Mouse (Mus musculus) thymus, adult 2 months (tissue): ENCODE results near the gene Glg1. TPM values are rescaled to one million over a fixed set of nuclear protein-coding genes. Genes with fewer than 3 reads are reported as not detected.

Source experiments
- DNase-seq: peaks from one replicate; pipeline ENCODE4 v3.0.0; 2021
- H3K27ac ChIP-seq: fragments of 200-500 bp; 2 replicates; pipeline ENCODE4 v1.5.1; 2012; ENCODE audit warnings: low read length, control low read depth; ENCODE audit not compliant: control insufficient read depth, insufficient read depth
- H3K27me3 ChIP-seq: fragments of 200-500 bp; 2 replicates; pipeline ENCODE4 v1.6.1; 2012; ENCODE audit warnings: mild to moderate bottlenecking, low read length, moderate library complexity, mixed read lengths; ENCODE audit not compliant: control insufficient read depth, insufficient read depth
- H3K36me3 ChIP-seq: fragments of 200-500 bp; 2 replicates; pipeline ENCODE4 v1.6.1; 2012; ENCODE audit warnings: mild to moderate bottlenecking, low read length, moderate library complexity; ENCODE audit not compliant: control insufficient read depth, insufficient read depth
- H3K4me1 ChIP-seq: fragments of 200-500 bp; replicated peaks from 2 replicates; pipeline ENCODE4 v1.6.1; 2012; ENCODE audit warnings: low read length; ENCODE audit not compliant: control insufficient read depth, insufficient read depth
- H3K4me3 ChIP-seq: fragments of 200-500 bp; 2 replicates; pipeline ENCODE4 v1.5.1; 2012; ENCODE audit warnings: mild to moderate bottlenecking, low read length, control low read depth, moderate library complexity; ENCODE audit not compliant: control insufficient read depth, insufficient read depth
- CTCF ChIP-seq: fragments of 200-500 bp; IDR thresholded peaks from 2 replicates; pipeline ENCODE4 v1.5.1; 2012; ENCODE audit warnings: mild to moderate bottlenecking, control low read depth, low read length, moderate library complexity, borderline replicate concordance; ENCODE audit not compliant: control insufficient read depth, poor library complexity, insufficient read depth; ENCODE audit errors: extremely low read depth
- POLR2A ChIP-seq: fragments of 200-500 bp; IDR thresholded peaks from 2 replicates; pipeline ENCODE4 v1.6.1; 2012; ENCODE audit warnings: mild to moderate bottlenecking, low read length, control low read depth, moderate library complexity; ENCODE audit not compliant: control insufficient read depth, poor library complexity, insufficient read depth; ENCODE audit errors: extremely low read depth
- WGBS: fragments of 180-500 bp; shearing (Covaris S2); methylation state at CpG from one replicate; pipeline ENCODE4 v1.1.7; 2018; 5-methylcytosine and 5-hydroxymethylcytosine counted together
- polyA plus RNA-seq: library from polyadenylated mRNA; depleted of rRNA; stranded (reverse); fragments of >200 nt; gene quantifications from 2 replicates; pipeline ENCODE4 v1.2.3, GENCODE M21; 2012

Glg1 gene
- polyA plus RNA-seq, 1 experiment, result 45.3 TPM

- WGBS, result 74% methylated on average over 5 of the region's 5 CpGs
- Histone ChIP-seq H3K36me3 (no peaks in the 10 kb centered on the region), H3K27ac (no peak overlapping the region), H3K27me3 (no peaks in the 10 kb centered on the region), H3K4me1 (no peaks in the 10 kb centered on the region), H3K4me3 (no peak overlapping the region)
- TF ChIP-seq CTCF (no peak), POLR2A (no peak)
- no peak for DNase-seq
Measured at GRCm38 (mm10) chr8:111224153-111224552, 34.9 kb downstream of the Glg1 start.

- no peak for TF ChIP-seq POLR2A
- no peak for TF ChIP-seq CTCF
- Histone ChIP-seq H3K36me3 (no peaks in the 10 kb centered on the region), H3K4me3 (no peak overlapping the region), H3K27ac (no peak overlapping the region), H3K27me3 (no peaks in the 10 kb centered on the region), H3K4me1 (no peaks in the 10 kb centered on the region)
- 50% methylated on average over 3 of the region's 3 CpGs for WGBS
- no peak for DNase-seq
Measured at GRCm38 (mm10) chr8:111218107-111218506, 40.9 kb downstream of the Glg1 start.

GRCm38 (mm10) chr8:111213406-111213805, 45.6 kb downstream of the Glg1 start:
- Histone ChIP-seq H3K36me3 (no peaks in the 10 kb centered on the region), H3K4me3 (no peak overlapping the region), H3K27me3 (no peaks in the 10 kb centered on the region), H3K27ac (no peak overlapping the region), H3K4me1 (no peaks in the 10 kb centered on the region)
- WGBS, result 98% methylated on average over 5 of the region's 5 CpGs
- TF ChIP-seq CTCF (no peak), POLR2A (no peak)
- no peak for DNase-seq

- TF ChIP-seq POLR2A (no peak), CTCF (no peak)
- Histone ChIP-seq H3K27me3 (no peaks in the 10 kb centered on the region), H3K27ac (no peak overlapping the region), H3K4me3 (no peak overlapping the region), H3K4me1 (no peaks in the 10 kb centered on the region), H3K36me3 (no peaks in the 10 kb centered on the region)
- DNase-seq, result no peak
- 98% methylated on average over 2 of the region's 2 CpGs for WGBS
Measured at GRCm38 (mm10) chr8:111211180-111211579, 47.8 kb downstream of the Glg1 start.

- TF ChIP-seq POLR2A (no peak), CTCF (no peak)
- Histone ChIP-seq H3K4me1 (no peaks in the 10 kb centered on the region), H3K4me3 (no peak overlapping the region), H3K27ac (no peak overlapping the region), H3K27me3 (no peaks in the 10 kb centered on the region), H3K36me3 (no peaks in the 10 kb centered on the region)
- no peak for DNase-seq
Measured at GRCm38 (mm10) chr8:111209874-111210273, 49.1 kb downstream of the Glg1 start.

GRCm38 (mm10) chr8:111206321-111206720, 52.7 kb downstream of the Glg1 start:
- no peak overlapping the region for H3K27ac ChIP-seq
- H3K27me3 ChIP-seq, result no peaks in the 10 kb centered on the region
- H3K36me3 ChIP-seq, result no peaks in the 10 kb centered on the region
- no peak for TF ChIP-seq POLR2A
- no peak for TF ChIP-seq CTCF
- WGBS, result 95% methylated on average over 6 of the region's 6 CpGs
- DNase-seq, result no peak
- no peaks in the 10 kb centered on the region for H3K4me1 ChIP-seq
- H3K4me3 ChIP-seq, result no peak overlapping the region

- Histone ChIP-seq H3K36me3 (no peaks in the 10 kb centered on the region), H3K27me3 (no peaks in the 10 kb centered on the region), H3K4me3 (no peak overlapping the region), H3K27ac (no peak overlapping the region), H3K4me1 (no peaks in the 10 kb centered on the region)
- DNase-seq, result no peak
- TF ChIP-seq CTCF (no peak), POLR2A (no peak)
- WGBS, result 61% methylated on average over 6 of the region's 6 CpGs
Measured at GRCm38 (mm10) chr8:111205033-111205432, 54.0 kb downstream of the Glg1 start.
